Mouse (Mus musculus): ENCODE measurements around the gene Trp63. TPM values are rescaled to one million over a fixed set of nuclear protein-coding genes. Genes with fewer than 3 reads are reported as not detected.
A peak's percentile ranks its signal among the peaks of the same experiment; 100 is the strongest.

The Trp63 gene
- total RNA-seq, 2 experiments from 2014 or later, result 0.57 to 0.88 TPM

GRCm38 (mm10) chr16:25849593-25850464 is 166.3 kb downstream of the Trp63 start:
- intact Hi-C loops (cut with DNase I), result no loop called here
- no peak for DNase-seq (ENCODE audit: low spot score in 2 of 2)

- DNase-seq (ENCODE audit: low spot score in 2 of 2), result no peak
- intact Hi-C loops (cut with DNase I), result no loop called here
Observed at GRCm38 (mm10) chr16:25860731-25861505, 177.4 kb downstream of the Trp63 start.

GRCm38 (mm10) chr16:25865096-25865869 is 181.7 kb downstream of the Trp63 start:
- peak in 1 of 2 experiments; percentile 21 for DNase-seq (ENCODE audit: low spot score in 2 of 2)
- intact Hi-C loops (cut with DNase I), result no loop called here

- intact Hi-C loops (cut with DNase I), result no loop called here
- no peak for DNase-seq (ENCODE audit: low spot score in 2 of 2)
Observed at GRCm38 (mm10) chr16:25871503-25871902, 187.9 kb downstream of the Trp63 start.

- intact Hi-C loops (cut with DNase I), result no loop called here
- no peak for DNase-seq (ENCODE audit: low spot score in 2 of 2)
Observed at GRCm38 (mm10) chr16:25875681-25876080, 192.1 kb downstream of the Trp63 start.

GRCm38 (mm10) chr16:25877416-25877965 is 193.9 kb downstream of the Trp63 start:
- intact Hi-C loops (cut with DNase I), result no loop called here
- no peak for DNase-seq (ENCODE audit: low spot score in 2 of 2)

GRCm38 (mm10) chr16:25878116-25878515 is 194.6 kb downstream of the Trp63 start:
- no peak for DNase-seq (ENCODE audit: low spot score in 2 of 2)

GRCm38 (mm10) chr16:25899071-25899470 is 215.5 kb downstream of the Trp63 start:
- DNase-seq (ENCODE audit: low spot score in 2 of 2), result no peak

More at GRCm38 (mm10) chr16:25878116-25878515, 194.6 kb downstream of the Trp63 start:
- intact Hi-C loops (cut with DNase I), result no loop called here

GRCm38 (mm10) chr16:25899657-25900056 is 216.1 kb downstream of the Trp63 start:
- DNase-seq (ENCODE audit: low spot score in 2 of 2), result no peak
- intact Hi-C loops (cut with DNase I), result no loop called here

More at GRCm38 (mm10) chr16:25899071-25899470, 215.5 kb downstream of the Trp63 start:
- intact Hi-C loops (cut with DNase I), result no loop called here

- DNase-seq (ENCODE audit: low spot score in 2 of 2), result peak in 1 of 2 experiments; percentile 3
- intact Hi-C loops (cut with DNase I), result no loop called here
Observed at GRCm38 (mm10) chr16:25900389-25900908, 216.9 kb downstream of the Trp63 start.

- intact Hi-C loops (cut with DNase I), result no loop called here
- DNase-seq (ENCODE audit: low spot score in 2 of 2), result no peak
Observed at GRCm38 (mm10) chr16:25912185-25912584, 228.6 kb downstream of the Trp63 start.

- DNase-seq (ENCODE audit: low spot score in 2 of 2), result no peak
- intact Hi-C loops (cut with DNase I), result no loop called here
Observed at GRCm38 (mm10) chr16:25934181-25934580, 250.6 kb downstream of the Trp63 start.
